Mouse (Mus musculus) kidney, adult 18-20 months (tissue): Measurements from ENCODE around the gene Acacb.

ENCODE experiments used
- DNase-seq: peaks from one replicate; pipeline ENCODE4 v3.0.0; 2021

Gene Acacb

GRCm38 (mm10) chr5:114137481-114138276 is 8.7 kb upstream of the Acacb start:
- no peak for DNase-seq

- peak; percentile 16 for DNase-seq
Measured at GRCm38 (mm10) chr5:114138277-114139164, 7.8 kb upstream of the Acacb start.

- DNase-seq: peak; percentile 79
Measured at GRCm38 (mm10) chr5:114139175-114139574, 7.2 kb upstream of the Acacb start.

GRCm38 (mm10) chr5:114147043-114147972 is 973 bp downstream of the Acacb start:
- DNase-seq: no peak

- DNase-seq: no peak
Measured at GRCm38 (mm10) chr5:114152359-114153092, 6.2 kb downstream of the Acacb start.

- DNase-seq: peak; percentile 41
Measured at GRCm38 (mm10) chr5:114153490-114153889, 7.2 kb downstream of the Acacb start.

- DNase-seq: no peak
Measured at GRCm38 (mm10) chr5:114154765-114155164, 8.4 kb downstream of the Acacb start.

- DNase-seq: peak; percentile 58
Measured at GRCm38 (mm10) chr5:114155168-114155933, 9.0 kb downstream of the Acacb start.

GRCm38 (mm10) chr5:114157236-114157635 is 10.9 kb downstream of the Acacb start:
- no peak for DNase-seq

- no peak for DNase-seq
Measured at GRCm38 (mm10) chr5:114161424-114161823, 15.1 kb downstream of the Acacb start.

- DNase-seq: no peak
Measured at GRCm38 (mm10) chr5:114162106-114162815, 15.9 kb downstream of the Acacb start.

- DNase-seq: no peak
Measured at GRCm38 (mm10) chr5:114163117-114163696, 16.9 kb downstream of the Acacb start.

GRCm38 (mm10) chr5:114170345-114170744 is 24.0 kb downstream of the Acacb start:
- DNase-seq: no peak

GRCm38 (mm10) chr5:114172936-114173335 is 26.6 kb downstream of the Acacb start:
- no peak for DNase-seq

- no peak for DNase-seq
Measured at GRCm38 (mm10) chr5:114173458-114173857, 27.1 kb downstream of the Acacb start.

GRCm38 (mm10) chr5:114173877-114174581 is 27.7 kb downstream of the Acacb start:
- no peak for DNase-seq

- peak; percentile 42 for DNase-seq
Measured at GRCm38 (mm10) chr5:114174639-114175038, 28.3 kb downstream of the Acacb start.

GRCm38 (mm10) chr5:114175596-114176171 is 29.3 kb downstream of the Acacb start:
- peak; percentile 95 for DNase-seq
